Mouse (Mus musculus) midbrain, postnatal 0 days (tissue): ENCODE data around the gene Fam196b. TPM values are rescaled to one million over a fixed set of nuclear protein-coding genes. Genes with fewer than 3 reads are reported as not detected.

Experiments
- ATAC-seq: fragments of 200-750 bp; cut with Nextera tagmentation; 2 replicates; pipeline ENCODE4 v1.8.0; 2017; ENCODE audit warnings: moderate number of reproducible peaks, mild to moderate bottlenecking, moderate TSS enrichment, moderate library complexity; ENCODE audit not compliant: low FRiP score
- DNase-seq: peaks from one replicate; pipeline ENCODE4 v3.0.0-alpha.2; 2015; ENCODE audit warnings: low spot score
- H3K27ac ChIP-seq: fragments of 300-500 bp; sonication (generic); 2 replicates; pipeline ENCODE4 v1.5.1; 2014; ENCODE audit warnings: low read depth, mild to moderate bottlenecking, low read length, mixed read lengths
- H3K27me3 ChIP-seq: fragments of 300-500 bp; sonication (generic); 2 replicates; pipeline ENCODE4 v1.6.1; 2014; ENCODE audit warnings: low read length, control low read depth, mixed read lengths; ENCODE audit not compliant: insufficient read depth
- H3K36me3 ChIP-seq: fragments of 300-500 bp; sonication (generic); 2 replicates; pipeline ENCODE4 v1.6.1; 2014; ENCODE audit warnings: low read length, control low read depth, mixed read lengths; ENCODE audit not compliant: insufficient read depth
- H3K4me1 ChIP-seq: fragments of 300-500 bp; sonication (generic); 2 replicates; pipeline ENCODE4 v1.6.1; 2014; ENCODE audit warnings: mild to moderate bottlenecking, control low read depth, antibody characterized with exemption, low read length, mixed read lengths; ENCODE audit not compliant: insufficient read depth
- H3K4me2 ChIP-seq: fragments of 300-500 bp; sonication (generic); 2 replicates; pipeline ENCODE4 v1.6.1; 2014; ENCODE audit warnings: low read depth, mild to moderate bottlenecking, low read length, mixed read lengths; ENCODE audit not compliant: poor library complexity, severe bottlenecking
- H3K4me3 ChIP-seq: fragments of 300-500 bp; sonication (generic); 2 replicates; pipeline ENCODE4 v1.5.1; 2014; ENCODE audit warnings: low read depth, mild to moderate bottlenecking, low read length, moderate library complexity
- H3K9ac ChIP-seq: fragments of 300-500 bp; sonication (generic); replicated peaks from 2 replicates; pipeline ENCODE4 v1.6.1; 2014; ENCODE audit warnings: mild to moderate bottlenecking, low read length, moderate library complexity, mixed read lengths; ENCODE audit not compliant: poor library complexity, severe bottlenecking
- H3K9me3 ChIP-seq: fragments of 300-500 bp; sonication (generic); 2 replicates; pipeline ENCODE4 v1.6.1; 2016; ENCODE audit warnings: low read length, control low read depth
- CTCF ChIP-seq: IDR thresholded peaks from 2 replicates; pipeline ENCODE4 v1.5.1; 2016; ENCODE audit warnings: antibody characterized with exemption, mild to moderate bottlenecking
- WGBS: fragments of 180-500 bp; shearing (Covaris S2); extraction: QIAGEN DNeasy Blood & Tissue Kit; methylation state at CpG from one replicate; pipeline ENCODE4 v1.1.7; 2014; 5-methylcytosine and 5-hydroxymethylcytosine counted together
- polyA plus RNA-seq: library from polyadenylated mRNA; unstranded; fragments of >200 nt; fragmentation: Nextera tagmentation; extraction: Ambion mirVana; gene quantifications from 2 replicates; pipeline ENCODE4 v1.2.1, GENCODE M21; 2015
- total RNA-seq: library from RNA; depleted of rRNA; stranded (reverse); fragments of >200 nt; gene quantifications from 2 replicates; pipeline ENCODE4 v1.2.3, GENCODE M21; 2014

Fam196b gene
- total and polyA plus RNA-seq, 2 experiments from 2014 or later = 3.2 to 10.1 TPM

DNA sequence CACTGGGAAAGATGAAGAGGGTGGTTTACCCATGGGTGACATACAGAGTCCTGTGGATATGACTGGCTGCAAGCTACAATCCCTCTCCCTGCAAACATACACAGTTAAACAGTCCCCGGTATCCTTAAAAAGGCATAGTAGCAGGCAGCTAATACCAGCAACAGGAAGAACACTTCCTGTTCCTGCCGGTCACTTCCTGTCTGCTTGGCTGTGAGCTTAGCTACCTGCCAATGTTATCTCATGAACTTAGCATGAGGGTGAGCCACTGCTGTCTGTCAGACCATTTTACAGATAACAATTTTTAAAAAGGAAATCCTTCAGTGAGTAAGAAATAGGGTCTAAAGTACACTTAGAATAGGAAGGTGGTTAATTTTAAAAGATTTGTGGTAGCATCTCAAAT is 83.9 kb downstream of the Fam196b start:
- TF ChIP-seq CTCF = no peak
- Histone ChIP-seq H3K9ac (no peak overlapping the region), H3K27ac (no peak overlapping the region), H3K9me3 (no peaks in the 10 kb centered on the region), H3K36me3 (no peaks in the 10 kb centered on the region), H3K4me3 (no peak overlapping the region), H3K27me3 (no peaks in the 10 kb centered on the region), H3K4me2 (no peak overlapping the region), H3K4me1 (no peaks in the 10 kb centered on the region)
- DNase-seq (no peak), ATAC-seq (no peak)
- WGBS = 92% methylated on average over 2 of the region's 2 CpGs

DNA sequence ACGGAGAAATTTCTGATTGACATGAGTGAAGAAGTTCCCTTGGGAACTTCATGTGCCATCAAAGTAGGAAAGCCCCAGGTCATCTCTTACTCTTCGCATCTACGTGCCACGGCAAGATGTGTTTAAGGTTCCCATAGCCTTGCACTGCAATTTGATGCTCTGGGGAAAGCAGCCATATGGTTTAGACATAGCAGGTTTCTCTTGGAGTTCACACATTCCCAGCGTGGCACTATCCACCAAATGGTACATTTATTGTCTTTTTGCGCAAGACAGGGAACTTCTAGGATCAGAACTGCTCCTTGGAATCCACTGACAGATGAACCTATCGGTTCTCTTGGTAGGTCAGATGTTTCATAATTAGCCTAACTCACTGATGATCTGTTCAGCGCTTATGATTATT is 86.7 kb downstream of the Fam196b start:
- no peak overlapping the region for H3K9ac ChIP-seq
- H3K4me2 ChIP-seq = no peak overlapping the region
- H3K4me1 ChIP-seq = no peaks in the 10 kb centered on the region
- no peak overlapping the region for H3K27ac ChIP-seq
- no peak overlapping the region for H3K4me3 ChIP-seq
- no peak for TF ChIP-seq CTCF
- H3K27me3 ChIP-seq = no peaks in the 10 kb centered on the region
- DNase-seq = no peak
- WGBS = 95% methylated on average over 8 of the region's 8 CpGs
- H3K36me3 ChIP-seq = no peaks in the 10 kb centered on the region
- ATAC-seq = no peak
- no peaks in the 10 kb centered on the region for H3K9me3 ChIP-seq

DNA sequence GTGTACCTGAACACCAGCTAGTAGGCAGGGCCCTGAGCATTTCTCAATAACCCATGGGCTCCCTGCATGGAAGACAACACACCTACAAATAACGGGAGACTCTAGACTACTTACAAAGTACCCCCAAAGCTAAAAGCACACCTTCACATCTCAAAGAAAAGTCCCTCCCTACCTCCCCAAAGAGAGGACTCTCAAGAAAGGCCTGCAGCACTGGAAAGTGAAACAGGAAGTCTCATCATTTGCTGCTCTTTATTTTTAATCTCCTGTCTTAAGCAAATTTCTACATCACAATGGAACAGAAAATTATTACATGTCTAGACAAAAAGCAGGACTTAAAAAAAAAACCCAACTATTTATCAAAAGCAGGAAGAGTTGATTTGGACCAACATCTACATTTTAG is 90.7 kb downstream of the Fam196b start:
- no peak for ATAC-seq
- no peaks in the 10 kb centered on the region for H3K27me3 ChIP-seq
- no peak overlapping the region for H3K4me2 ChIP-seq
- DNase-seq = no peak
- no peak overlapping the region for H3K9ac ChIP-seq
- H3K36me3 ChIP-seq = no peaks in the 10 kb centered on the region
- no peak for TF ChIP-seq CTCF
- no peaks in the 10 kb centered on the region for H3K9me3 ChIP-seq
- H3K27ac ChIP-seq = no peak overlapping the region
- no peak overlapping the region for H3K4me3 ChIP-seq
- H3K4me1 ChIP-seq = no peaks in the 10 kb centered on the region
- WGBS = 87% methylated on average over 1 of the region's 1 CpGs

DNA sequence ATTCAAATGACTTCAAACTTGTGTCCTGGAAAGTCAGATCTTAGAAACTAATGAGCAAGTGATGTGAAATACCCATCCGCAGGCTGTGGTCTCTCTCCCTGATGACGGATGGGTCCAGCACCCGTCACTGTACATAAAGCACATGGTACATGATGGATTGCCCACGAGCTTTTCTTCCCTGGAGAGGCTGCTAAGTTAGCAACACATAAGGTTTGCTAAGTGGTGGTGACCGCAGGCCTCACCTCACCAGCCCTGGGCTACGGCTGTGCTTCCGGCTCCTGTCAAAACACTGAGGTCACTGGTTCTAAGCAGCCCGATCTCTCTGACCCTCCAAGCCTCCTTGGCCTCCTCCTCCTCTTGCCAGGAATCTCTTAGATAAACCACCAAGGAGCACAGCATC is 91.7 kb downstream of the Fam196b start:
- H3K27me3 ChIP-seq = no peaks in the 10 kb centered on the region
- DNase-seq = no peak
- H3K4me3 ChIP-seq = no peak overlapping the region
- no peak overlapping the region for H3K4me2 ChIP-seq
- no peak overlapping the region for H3K9ac ChIP-seq
- H3K27ac ChIP-seq = no peak overlapping the region
- no peaks in the 10 kb centered on the region for H3K9me3 ChIP-seq
- 74% methylated on average over 8 of the region's 8 CpGs for WGBS
- no peaks in the 10 kb centered on the region for H3K4me1 ChIP-seq
- TF ChIP-seq CTCF = no peak
- ATAC-seq = no peak
- H3K36me3 ChIP-seq = no peaks in the 10 kb centered on the region

DNA sequence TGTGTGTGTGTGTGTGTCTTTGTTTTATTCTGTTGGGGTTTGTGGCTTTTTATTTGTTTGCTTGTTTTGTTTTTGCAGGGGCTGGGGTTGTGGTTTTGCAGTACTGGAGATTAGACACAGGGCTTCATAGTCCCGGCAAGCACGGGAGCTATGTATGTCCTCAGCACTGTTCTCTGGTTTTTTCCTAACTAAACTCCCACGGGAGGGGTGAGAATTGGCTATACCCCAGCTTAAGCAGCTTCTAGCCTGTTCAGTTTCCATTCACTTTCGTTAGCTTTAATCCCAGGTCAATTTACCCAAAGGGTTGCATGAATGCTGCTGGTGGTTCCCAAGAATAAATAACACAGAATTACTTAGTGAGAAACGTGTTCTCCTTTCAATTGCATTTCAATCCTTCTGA is 92.2 kb downstream of the Fam196b start:
- TF ChIP-seq CTCF = no peak
- ATAC-seq = no peak
- Histone ChIP-seq H3K9ac (no peak overlapping the region), H3K4me2 (no peak overlapping the region), H3K27me3 (no peaks in the 10 kb centered on the region), H3K9me3 (no peaks in the 10 kb centered on the region), H3K4me1 (no peaks in the 10 kb centered on the region), H3K4me3 (no peak overlapping the region), H3K36me3 (no peaks in the 10 kb centered on the region), H3K27ac (no peak overlapping the region)
- WGBS = 20% methylated on average over 5 of the region's 5 CpGs
- DNase-seq = no peak

DNA sequence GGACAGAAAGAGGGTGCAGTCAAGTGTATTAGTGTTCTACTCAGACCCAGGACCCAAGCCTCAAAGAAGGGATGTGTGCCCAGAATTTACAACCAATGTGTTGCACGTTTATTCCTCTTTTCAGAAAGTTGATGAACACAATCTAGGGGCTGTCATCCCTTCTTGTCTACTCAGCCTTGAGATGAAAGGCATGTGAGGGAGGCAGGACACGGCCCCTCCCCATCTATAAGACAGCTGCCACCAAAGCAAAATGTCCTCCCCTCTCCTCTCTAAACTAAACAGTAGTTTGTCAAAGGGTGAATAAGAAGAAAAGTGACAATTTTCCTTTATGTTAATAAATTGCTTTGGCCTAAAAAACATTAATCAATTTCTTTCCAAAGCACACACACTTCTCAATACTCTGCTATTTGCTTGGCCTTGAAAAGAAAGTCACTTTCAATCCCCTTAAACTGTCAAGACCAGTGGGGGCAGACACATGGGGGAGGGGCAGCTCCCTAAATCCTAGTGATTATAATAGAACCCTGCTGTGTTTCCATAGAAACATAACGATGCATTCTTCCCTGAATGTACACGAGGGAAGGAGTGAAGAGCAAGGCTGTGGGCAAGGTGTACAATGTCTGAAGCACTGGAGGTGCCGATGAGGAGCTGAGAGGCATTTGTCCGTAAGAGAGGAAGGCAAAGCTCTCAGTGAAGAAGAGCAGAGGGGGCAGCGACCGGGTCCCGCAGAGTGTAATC is 101.4 kb downstream of the Fam196b start:
- Histone ChIP-seq H3K27me3 (no peaks in the 10 kb centered on the region), H3K9me3 (no peaks in the 10 kb centered on the region), H3K4me3 (no peak overlapping the region), H3K4me1 (peaks cover 8% of the 10 kb centered on the region; the same call in 1 of the 2 replicates), H3K4me2 (no peak overlapping the region), H3K36me3 (no peaks in the 10 kb centered on the region), H3K27ac (no peak overlapping the region), H3K9ac (no peak overlapping the region)
- ATAC-seq = 0 out of 2 replicates have a peak, but pooled peaks have one; percentile 31
- TF ChIP-seq CTCF = no peak
- 26% methylated on average over 9 of the region's 9 CpGs for WGBS
- DNase-seq = peak; percentile 56
